Mouse (Mus musculus) liver, embryonic 15.5 days (tissue): ENCODE results near the gene Zdhhc21. TPM values are rescaled to one million over a fixed set of nuclear protein-coding genes. Genes with fewer than 3 reads are reported as not detected.

ENCODE experiments used
- ATAC-seq: fragments of 200-750 bp; cut with Nextera tagmentation; 2 replicates; pipeline ENCODE4 v1.8.0; 2017; ENCODE audit warnings: moderate number of reproducible peaks, mild to moderate bottlenecking, moderate library complexity; ENCODE audit not compliant: insufficient read depth
- H3K27ac ChIP-seq: fragments of 300-500 bp; sonication (generic); replicated peaks from 2 replicates; pipeline ENCODE4 v1.5.1; 2015; ENCODE audit warnings: mild to moderate bottlenecking, inconsistent platforms
- H3K27me3 ChIP-seq: fragments of 300-500 bp; sonication (generic); 2 replicates; pipeline ENCODE4 v1.6.1; 2015; ENCODE audit warnings: mild to moderate bottlenecking, inconsistent platforms
- H3K36me3 ChIP-seq: fragments of 300-500 bp; sonication (generic); replicated peaks from 2 replicates; pipeline ENCODE4 v1.6.1; 2015; ENCODE audit warnings: moderate library complexity, mild to moderate bottlenecking, inconsistent platforms
- H3K4me1 ChIP-seq: fragments of 300-500 bp; sonication (generic); replicated peaks from 2 replicates; pipeline ENCODE4 v1.6.1; 2015; ENCODE audit warnings: inconsistent platforms
- H3K4me2 ChIP-seq: fragments of 300-500 bp; sonication (generic); 2 replicates; pipeline ENCODE4 v1.6.1; 2015; ENCODE audit warnings: moderate library complexity, mild to moderate bottlenecking, inconsistent platforms
- H3K4me3 ChIP-seq: fragments of 300-500 bp; sonication (generic); replicated peaks from 2 replicates; pipeline ENCODE4 v1.5.1; 2015; ENCODE audit warnings: mild to moderate bottlenecking, inconsistent platforms
- H3K9ac ChIP-seq: fragments of 300-500 bp; sonication (generic); 2 replicates; pipeline ENCODE4 v1.6.1; 2015; ENCODE audit warnings: moderate library complexity, mild to moderate bottlenecking, inconsistent platforms
- H3K9me3 ChIP-seq: fragments of 300-500 bp; sonication (generic); replicated peaks from 2 replicates; pipeline ENCODE4 v1.6.1; 2016; ENCODE audit warnings: inconsistent platforms
- WGBS: fragments of 180-500 bp; shearing (Covaris S2); methylation state at CpG from one replicate; pipeline ENCODE4 v1.1.7; 2015; ENCODE audit warnings: mixed read lengths; ENCODE audit not compliant: insufficient replicate concordance; 5-methylcytosine and 5-hydroxymethylcytosine counted together
- polyA plus RNA-seq: library from polyadenylated mRNA; unstranded; fragments of >200 nt; fragmentation: Nextera tagmentation; extraction: Ambion mirVana; gene quantifications from 2 replicates; pipeline ENCODE4 v1.2.1, GENCODE M21; 2015

Gene Zdhhc21
- polyA plus RNA-seq, 1 experiment from 2014 or later, result 2.7 TPM

- ATAC-seq, result no peak
- Histone ChIP-seq H3K27me3 (no peaks in the 10 kb centered on the region), H3K27ac (no peak overlapping the region), H3K4me1 (no peaks in the 10 kb centered on the region), H3K9ac (no peak overlapping the region), H3K9me3 (no peaks in the 10 kb centered on the region), H3K36me3 (no peaks in the 10 kb centered on the region), H3K4me3 (no peak overlapping the region), H3K4me2 (no peak overlapping the region)
- 66% methylated on average over 2 of the region's 2 CpGs for WGBS
Measured at GRCm38 (mm10) chr4:82880243-82880642, 20.5 kb upstream of the Zdhhc21 start.

GRCm38 (mm10) chr4:82879152-82879551 lies 19.4 kb upstream of the Zdhhc21 start:
- no peak overlapping the region for H3K4me3 ChIP-seq
- no peak overlapping the region for H3K4me2 ChIP-seq
- no peaks in the 10 kb centered on the region for H3K36me3 ChIP-seq
- H3K9ac ChIP-seq, result no peak overlapping the region
- no peak for ATAC-seq
- no peak overlapping the region for H3K27ac ChIP-seq
- H3K27me3 ChIP-seq, result no peaks in the 10 kb centered on the region
- 60% methylated on average over 6 of the region's 6 CpGs for WGBS
- H3K4me1 ChIP-seq, result no peaks in the 10 kb centered on the region; the same call in 1 of the 2 replicates
- no peaks in the 10 kb centered on the region for H3K9me3 ChIP-seq

- H3K9me3 ChIP-seq, result no peaks in the 10 kb centered on the region
- H3K27ac ChIP-seq, result no peak overlapping the region
- H3K4me3 ChIP-seq, result no peak overlapping the region
- no peak overlapping the region for H3K9ac ChIP-seq
- H3K36me3 ChIP-seq, result no peaks in the 10 kb centered on the region
- WGBS, result 39% methylated on average over 2 of the region's 2 CpGs
- no peaks in the 10 kb centered on the region for H3K27me3 ChIP-seq
- ATAC-seq, result no peak
- no peaks in the 10 kb centered on the region; the same call in 1 of the 2 replicates for H3K4me1 ChIP-seq
- H3K4me2 ChIP-seq, result no peak overlapping the region
Measured at GRCm38 (mm10) chr4:82876656-82877055, 16.9 kb upstream of the Zdhhc21 start.

- no peak for ATAC-seq
Measured at GRCm38 (mm10) chr4:82875532-82875931, 15.8 kb upstream of the Zdhhc21 start.

GRCm38 (mm10) chr4:82874791-82875190 lies 15.0 kb upstream of the Zdhhc21 start:
- no peak overlapping the region for H3K9ac ChIP-seq
- H3K27ac ChIP-seq, result no peak overlapping the region
- no peak overlapping the region for H3K4me2 ChIP-seq
- H3K36me3 ChIP-seq, result no peaks in the 10 kb centered on the region
- H3K27me3 ChIP-seq, result no peaks in the 10 kb centered on the region
- ATAC-seq, result no peak
- H3K9me3 ChIP-seq, result no peaks in the 10 kb centered on the region
- WGBS, result 46% methylated on average over 4 of the region's 4 CpGs
- H3K4me3 ChIP-seq, result no peak overlapping the region
- no peaks in the 10 kb centered on the region; the same call in 1 of the 2 replicates for H3K4me1 ChIP-seq

More at GRCm38 (mm10) chr4:82875532-82875931, 15.8 kb upstream of the Zdhhc21 start:
- Histone ChIP-seq H3K9me3 (no peaks in the 10 kb centered on the region), H3K36me3 (no peaks in the 10 kb centered on the region), H3K4me1 (no peaks in the 10 kb centered on the region; the same call in 1 of the 2 replicates), H3K9ac (no peak overlapping the region), H3K27me3 (no peaks in the 10 kb centered on the region), H3K4me2 (no peak overlapping the region), H3K4me3 (no peak overlapping the region), H3K27ac (no peak overlapping the region)
- 46% methylated on average over 4 of the region's 4 CpGs for WGBS

- Histone ChIP-seq H3K27me3 (no peaks in the 10 kb centered on the region), H3K4me1 (no peaks in the 10 kb centered on the region; the same call in 1 of the 2 replicates), H3K27ac (no peak overlapping the region), H3K9ac (no peak overlapping the region), H3K4me3 (no peak overlapping the region), H3K4me2 (no peak overlapping the region), H3K36me3 (no peaks in the 10 kb centered on the region), H3K9me3 (no peaks in the 10 kb centered on the region)
- ATAC-seq, result no peak
- WGBS, result 62% methylated on average over 4 of the region's 4 CpGs
Measured at GRCm38 (mm10) chr4:82872548-82872947, 12.8 kb upstream of the Zdhhc21 start.

GRCm38 (mm10) chr4:82872121-82872520 lies 12.4 kb upstream of the Zdhhc21 start:
- H3K27ac ChIP-seq, result no peak overlapping the region
- H3K27me3 ChIP-seq, result no peaks in the 10 kb centered on the region

GRCm38 (mm10) chr4:82870931-82871330 lies 11.2 kb upstream of the Zdhhc21 start:
- H3K4me3 ChIP-seq, result no peak overlapping the region
- no peak overlapping the region for H3K27ac ChIP-seq
- H3K4me2 ChIP-seq, result no peak overlapping the region
- H3K4me1 ChIP-seq, result no peaks in the 10 kb centered on the region; the same call in 1 of the 2 replicates
- 32% methylated on average over 6 of the region's 6 CpGs for WGBS
- H3K9me3 ChIP-seq, result no peaks in the 10 kb centered on the region
- ATAC-seq, result no peak
- H3K9ac ChIP-seq, result no peak overlapping the region
- no peaks in the 10 kb centered on the region for H3K36me3 ChIP-seq
- H3K27me3 ChIP-seq, result no peaks in the 10 kb centered on the region

More at GRCm38 (mm10) chr4:82872121-82872520, 12.4 kb upstream of the Zdhhc21 start:
- H3K36me3 ChIP-seq, result no peaks in the 10 kb centered on the region
- no peak overlapping the region for H3K4me3 ChIP-seq
- H3K9ac ChIP-seq, result no peak overlapping the region
- no peaks in the 10 kb centered on the region; the same call in 1 of the 2 replicates for H3K4me1 ChIP-seq
- no peak for ATAC-seq
- no peaks in the 10 kb centered on the region for H3K9me3 ChIP-seq
- H3K4me2 ChIP-seq, result no peak overlapping the region
- 54% methylated on average over 6 of the region's 6 CpGs for WGBS

- Histone ChIP-seq H3K4me1 (no peaks in the 10 kb centered on the region), H3K9ac (no peak overlapping the region), H3K4me3 (no peak overlapping the region), H3K27ac (no peak overlapping the region), H3K4me2 (no peak overlapping the region), H3K9me3 (no peaks in the 10 kb centered on the region), H3K36me3 (no peaks in the 10 kb centered on the region), H3K27me3 (no peaks in the 10 kb centered on the region)
- WGBS, result 62% methylated on average over 5 of the region's 5 CpGs
- ATAC-seq, result no peak
Measured at GRCm38 (mm10) chr4:82867731-82868445, 8.1 kb upstream of the Zdhhc21 start.

- Histone ChIP-seq H3K9ac (no peak overlapping the region), H3K27ac (no peak overlapping the region), H3K4me2 (no peak overlapping the region), H3K4me1 (no peaks in the 10 kb centered on the region), H3K27me3 (no peaks in the 10 kb centered on the region), H3K9me3 (no peaks in the 10 kb centered on the region), H3K4me3 (no peak overlapping the region), H3K36me3 (no peaks in the 10 kb centered on the region)
- no peak for ATAC-seq
- 37% methylated on average over 4 of the region's 4 CpGs for WGBS
Measured at GRCm38 (mm10) chr4:82867111-82867510, 7.4 kb upstream of the Zdhhc21 start.

GRCm38 (mm10) chr4:82864974-82865699 lies 5.4 kb upstream of the Zdhhc21 start:
- Histone ChIP-seq H3K9me3 (no peaks in the 10 kb centered on the region), H3K4me1 (no peaks in the 10 kb centered on the region), H3K27ac (no peak overlapping the region), H3K36me3 (no peaks in the 10 kb centered on the region), H3K9ac (no peak overlapping the region), H3K4me3 (no peak overlapping the region), H3K4me2 (no peak overlapping the region), H3K27me3 (no peaks in the 10 kb centered on the region)
- no peak for ATAC-seq
- WGBS, result 62% methylated on average over 8 of the region's 8 CpGs
